Mouse (Mus musculus) right cerebral cortex, postnatal 25 days (tissue): Measurements from ENCODE around the gene Fgr.
"Not testable (repeated sequence)": the region's sequence is repeated elsewhere in the genome, so short reads cannot be mapped to it uniquely, and the experiment has no call there.

Experiments used
- DNase-seq: peaks from one replicate; pipeline ENCODE4 v3.0.0; 2022

Fgr gene

DNA sequence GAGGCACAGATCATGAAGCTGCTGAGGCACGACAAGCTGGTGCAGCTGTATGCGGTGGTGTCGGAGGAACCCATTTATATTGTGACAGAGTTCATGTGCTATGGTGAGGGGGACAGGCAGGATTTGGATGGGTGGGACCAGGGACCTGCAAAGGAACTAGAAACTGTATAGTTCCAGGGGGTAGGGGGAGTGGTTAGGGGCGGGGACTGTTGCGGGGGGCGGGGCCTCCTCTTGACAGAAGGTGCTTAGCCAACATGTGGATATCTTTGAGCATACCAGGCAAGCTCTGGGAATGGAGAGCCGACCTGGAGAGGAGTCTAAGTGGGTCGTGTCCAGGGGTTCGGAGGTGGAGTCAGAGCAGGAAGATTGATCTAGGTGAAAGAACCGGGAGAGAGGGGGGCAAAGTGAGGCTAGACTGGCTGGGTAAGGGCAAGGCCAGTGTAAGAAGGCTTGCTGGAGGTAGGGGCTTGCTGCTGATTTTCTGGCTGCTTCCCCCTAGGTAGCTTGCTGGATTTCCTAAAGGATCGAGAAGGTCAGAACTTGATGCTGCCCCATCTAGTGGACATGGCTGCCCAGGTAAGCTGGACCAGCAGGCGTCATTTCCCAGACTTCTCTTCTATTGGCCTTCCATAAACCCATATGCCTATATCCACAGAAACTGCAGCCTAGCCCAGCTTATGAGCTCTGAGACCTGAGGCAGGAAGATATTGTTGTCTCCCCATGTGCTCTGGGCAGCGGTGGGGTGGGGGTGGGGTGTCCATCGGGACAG is 23.8 kb downstream of the Fgr start:
- DNase-seq: no peak

DNA sequence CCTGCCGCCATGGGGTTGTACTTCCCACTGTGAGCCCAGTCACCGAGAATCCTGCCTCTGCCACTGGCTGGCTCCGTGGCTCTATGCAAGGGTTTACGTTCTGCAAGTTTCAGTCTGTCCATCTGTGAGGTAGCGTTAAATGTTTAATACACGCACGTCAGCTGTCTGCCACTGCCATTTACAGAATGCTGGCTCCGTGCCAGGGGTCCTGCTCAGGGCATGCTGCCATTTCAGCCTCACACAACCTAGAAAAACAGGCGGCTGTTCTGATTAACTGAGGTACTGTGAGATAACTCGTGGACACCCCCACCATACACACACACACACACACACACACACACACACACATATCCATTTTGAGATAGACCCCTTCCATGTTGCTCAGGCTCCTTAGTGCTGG is 29.0 kb downstream of the Fgr start:
- DNase-seq: no peak

DNA sequence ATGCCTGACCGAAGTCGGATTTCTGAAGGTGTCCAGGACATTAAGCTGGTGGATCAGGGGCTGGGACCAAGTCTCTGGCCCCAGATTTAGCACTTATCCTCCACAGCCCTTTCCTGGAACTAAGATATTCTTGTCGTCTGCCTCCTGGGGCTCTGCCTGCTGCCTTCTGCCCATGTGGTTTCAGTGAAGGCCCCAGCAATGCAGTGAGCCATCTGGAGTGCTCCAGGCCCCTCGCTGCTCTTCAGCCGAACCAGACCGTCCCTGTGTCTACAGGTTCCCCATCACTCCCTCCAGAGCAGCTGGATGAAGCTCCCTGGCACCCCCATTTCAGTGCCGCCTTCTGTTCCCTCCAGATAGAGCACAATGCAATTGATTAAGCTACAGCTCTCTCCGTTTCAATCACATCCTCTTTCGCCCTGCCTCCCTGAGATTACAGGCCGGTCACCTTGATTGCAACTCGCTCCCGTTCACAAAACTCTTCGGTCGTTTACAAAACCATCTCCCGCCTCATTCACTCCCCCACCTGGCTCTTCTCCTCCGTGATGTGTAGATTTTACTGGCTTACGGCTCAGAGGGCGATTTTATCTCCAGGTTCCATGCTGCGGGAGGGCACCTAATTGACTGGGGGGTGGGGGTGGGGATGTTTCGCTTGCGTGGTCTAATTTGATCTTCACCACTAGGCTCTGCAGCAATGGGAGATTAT is 29.6 kb downstream of the Fgr start:
- no peak for DNase-seq

DNA sequence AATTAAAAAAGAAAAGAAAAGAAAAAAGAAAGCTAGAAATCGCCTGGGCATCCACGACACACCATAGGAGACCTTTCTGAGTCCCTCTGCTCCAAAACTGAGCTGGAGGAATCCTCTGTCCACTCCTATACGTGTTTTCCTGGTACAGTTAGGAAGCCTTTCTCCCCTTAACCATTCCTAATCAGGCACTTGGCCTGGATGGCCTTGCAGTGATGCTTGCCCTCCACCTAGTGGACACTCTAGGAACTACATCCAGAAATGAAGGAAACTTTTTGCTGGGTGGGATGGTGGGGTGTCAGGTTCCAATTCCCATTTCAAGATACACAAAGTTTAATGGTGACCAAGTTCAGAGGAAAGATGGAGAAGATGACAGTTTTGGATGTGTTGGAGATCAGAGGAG is 31.3 kb downstream of the Fgr start:
- peak; percentile 50 for DNase-seq

DNA sequence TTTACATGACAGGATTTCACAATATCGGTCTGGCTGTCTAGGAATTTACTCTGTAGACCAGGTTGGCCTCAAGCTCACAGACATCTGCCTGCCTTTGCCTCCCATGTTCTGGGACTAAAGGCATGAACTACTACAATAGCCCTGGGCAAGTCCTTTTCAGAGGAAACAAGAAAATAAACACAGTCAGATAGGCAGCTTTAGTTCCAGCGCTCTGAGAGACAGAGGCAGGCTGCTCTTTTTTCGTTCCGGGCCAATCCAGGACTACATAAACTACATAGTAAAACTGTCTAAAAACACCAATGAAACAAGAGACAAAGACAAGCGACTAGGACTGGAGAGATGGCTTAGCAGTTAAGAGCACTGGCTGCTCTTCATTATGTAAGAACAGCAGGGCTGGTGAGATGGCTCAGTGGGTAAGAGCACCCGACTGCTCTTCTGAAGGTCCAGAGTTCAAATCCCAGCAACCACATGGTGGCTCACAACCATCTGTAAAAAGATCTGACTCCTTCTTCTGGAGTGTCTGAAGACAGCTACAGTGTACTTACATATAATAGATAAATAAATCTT is 32.1 kb downstream of the Fgr start:
- not testable (repeated sequence) for DNase-seq

DNA sequence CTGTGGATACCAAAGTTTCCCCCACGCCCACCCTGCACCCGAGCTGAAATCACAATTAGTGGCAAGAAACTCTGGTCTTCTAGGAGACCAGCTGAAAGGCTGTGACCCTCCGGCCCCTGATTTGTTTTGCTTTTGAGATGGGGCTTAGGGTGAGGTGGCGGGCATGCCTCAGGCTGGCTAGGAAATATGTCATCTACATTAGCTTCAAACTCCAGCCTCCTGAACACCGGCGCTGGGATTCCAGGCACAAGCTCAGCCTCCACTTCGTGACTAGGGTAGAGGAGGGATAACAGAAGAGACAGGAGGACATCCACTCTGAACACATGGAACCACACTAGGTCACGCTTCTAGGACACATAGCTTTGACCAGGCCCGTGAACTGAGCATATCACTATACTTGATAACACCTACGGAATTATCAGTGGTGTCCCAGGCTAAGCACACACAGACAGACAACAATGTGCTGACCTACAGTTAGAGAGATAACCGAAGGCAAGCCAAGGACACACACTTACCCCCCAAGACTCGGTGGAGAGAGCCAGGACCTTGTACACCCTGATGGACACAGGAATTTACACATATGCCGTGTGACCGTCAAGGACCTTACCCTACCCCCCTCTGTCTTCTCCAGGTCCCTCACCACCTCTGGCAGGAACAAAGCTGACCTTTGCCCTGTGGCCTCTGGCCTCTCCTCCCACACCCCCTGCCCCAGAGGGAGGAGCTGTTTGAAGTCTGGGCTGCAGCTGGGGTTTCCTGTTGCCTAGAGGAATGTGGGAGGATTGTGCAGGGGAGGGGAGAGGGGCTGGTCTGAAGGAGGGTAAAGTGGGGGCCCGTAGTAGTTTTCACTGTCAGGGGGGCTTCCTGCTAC is 33.9 kb downstream of the Fgr start:
- DNase-seq: no peak

DNA sequence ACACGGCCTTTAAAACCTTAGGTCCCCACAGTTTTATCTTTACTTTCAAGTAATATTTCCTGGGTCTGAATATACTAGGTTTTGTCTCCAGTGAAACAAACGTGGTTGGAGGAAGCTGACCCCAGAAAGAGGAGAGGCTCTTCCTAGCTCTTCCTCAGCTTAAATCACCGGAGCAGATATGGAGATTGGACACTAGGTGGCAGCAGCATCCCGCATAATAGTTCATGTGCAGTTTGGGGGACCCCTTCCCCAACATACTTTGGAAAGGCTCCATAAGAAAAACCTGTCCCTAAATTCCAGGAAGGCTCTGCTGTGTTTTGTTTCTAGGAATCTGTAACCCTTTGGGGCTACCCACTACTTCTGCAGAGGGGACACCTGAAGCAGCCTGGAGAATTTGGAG is 35.2 kb downstream of the Fgr start:
- no peak for DNase-seq

DNA sequence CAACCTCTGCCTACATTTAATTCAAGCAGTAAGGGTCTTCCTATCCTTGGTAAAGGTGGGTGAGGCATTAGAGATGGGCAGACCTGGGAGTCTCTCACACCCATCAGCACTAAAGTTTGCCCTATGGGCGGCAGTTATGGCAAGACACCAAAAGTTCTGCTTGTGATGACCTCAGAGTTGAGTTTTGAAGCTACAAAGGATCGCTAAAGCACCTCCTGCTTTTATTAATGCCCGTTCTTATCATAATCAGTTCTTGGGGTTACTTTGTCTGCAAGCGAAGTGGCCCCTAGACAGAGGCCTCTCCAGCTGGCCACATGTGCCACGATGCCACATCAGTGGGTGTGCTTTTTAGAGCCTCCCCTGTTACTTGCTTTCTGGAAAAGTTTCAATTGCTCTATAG is 35.8 kb downstream of the Fgr start:
- no peak for DNase-seq

DNA sequence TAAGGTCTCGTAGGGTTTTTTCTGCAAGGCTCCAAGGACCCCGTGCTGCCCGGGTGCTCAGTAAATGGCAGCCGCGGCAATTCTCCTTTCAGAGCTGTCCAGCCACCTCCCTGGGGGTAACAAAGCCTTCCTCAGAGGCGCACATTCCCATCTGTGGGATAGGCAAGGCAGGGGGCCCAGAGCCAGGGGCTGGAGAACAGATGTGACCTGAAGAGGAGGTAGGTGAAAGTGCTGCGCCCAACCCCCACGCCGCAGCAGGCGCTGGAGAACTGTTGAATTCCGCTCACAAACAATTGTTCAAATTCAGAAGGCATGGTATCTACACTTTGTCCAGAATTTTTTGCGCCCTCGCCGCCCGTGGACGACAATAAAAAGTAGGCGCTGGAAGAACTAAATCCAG is 36.7 kb downstream of the Fgr start:
- DNase-seq: no peak

DNA sequence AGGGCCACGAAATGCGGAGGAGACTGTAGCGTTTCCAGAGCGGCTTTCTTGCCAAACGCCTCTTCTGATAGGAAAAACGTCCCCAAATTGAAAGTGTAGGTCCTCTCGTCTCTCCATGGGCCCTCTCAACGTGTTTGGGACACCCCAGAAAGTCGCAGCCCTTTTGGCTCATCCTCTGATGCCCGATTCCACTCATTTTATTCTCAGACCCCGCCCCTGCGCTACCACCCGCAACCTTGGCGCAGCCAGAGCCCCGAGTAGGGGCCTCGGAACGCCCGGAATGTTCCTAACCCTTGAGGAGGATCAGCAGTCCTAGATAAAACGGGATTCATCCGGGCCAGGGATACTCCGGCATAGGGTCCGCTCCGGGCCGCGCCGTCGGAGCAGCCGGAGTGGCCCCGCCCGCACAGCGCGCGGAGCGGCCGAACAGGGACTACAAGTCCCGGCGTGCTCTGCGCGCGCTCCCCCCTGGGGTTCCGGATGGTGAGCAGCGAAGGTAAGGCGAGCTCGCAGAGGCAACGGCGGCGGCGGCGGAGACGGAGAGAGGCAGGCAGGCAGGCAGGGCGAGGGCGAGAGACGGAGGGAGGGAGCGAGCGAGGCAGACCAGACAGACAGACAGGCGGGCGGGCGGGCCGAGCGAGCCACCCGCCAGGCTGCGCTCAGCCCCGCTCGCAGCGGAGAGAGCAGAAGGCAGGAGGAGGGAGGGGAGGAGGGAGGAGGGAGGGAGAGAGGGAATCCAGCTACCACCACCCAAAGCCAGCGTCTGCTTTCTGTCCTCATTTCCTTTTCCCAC is 37.3 kb downstream of the Fgr start, which contains the start of gene Ahdc1:
Ahdc1 (plus strand) TSS at position 233 of the 793 bp plus-strand sequence.
- DNase-seq: peak; percentile 94

DNA sequence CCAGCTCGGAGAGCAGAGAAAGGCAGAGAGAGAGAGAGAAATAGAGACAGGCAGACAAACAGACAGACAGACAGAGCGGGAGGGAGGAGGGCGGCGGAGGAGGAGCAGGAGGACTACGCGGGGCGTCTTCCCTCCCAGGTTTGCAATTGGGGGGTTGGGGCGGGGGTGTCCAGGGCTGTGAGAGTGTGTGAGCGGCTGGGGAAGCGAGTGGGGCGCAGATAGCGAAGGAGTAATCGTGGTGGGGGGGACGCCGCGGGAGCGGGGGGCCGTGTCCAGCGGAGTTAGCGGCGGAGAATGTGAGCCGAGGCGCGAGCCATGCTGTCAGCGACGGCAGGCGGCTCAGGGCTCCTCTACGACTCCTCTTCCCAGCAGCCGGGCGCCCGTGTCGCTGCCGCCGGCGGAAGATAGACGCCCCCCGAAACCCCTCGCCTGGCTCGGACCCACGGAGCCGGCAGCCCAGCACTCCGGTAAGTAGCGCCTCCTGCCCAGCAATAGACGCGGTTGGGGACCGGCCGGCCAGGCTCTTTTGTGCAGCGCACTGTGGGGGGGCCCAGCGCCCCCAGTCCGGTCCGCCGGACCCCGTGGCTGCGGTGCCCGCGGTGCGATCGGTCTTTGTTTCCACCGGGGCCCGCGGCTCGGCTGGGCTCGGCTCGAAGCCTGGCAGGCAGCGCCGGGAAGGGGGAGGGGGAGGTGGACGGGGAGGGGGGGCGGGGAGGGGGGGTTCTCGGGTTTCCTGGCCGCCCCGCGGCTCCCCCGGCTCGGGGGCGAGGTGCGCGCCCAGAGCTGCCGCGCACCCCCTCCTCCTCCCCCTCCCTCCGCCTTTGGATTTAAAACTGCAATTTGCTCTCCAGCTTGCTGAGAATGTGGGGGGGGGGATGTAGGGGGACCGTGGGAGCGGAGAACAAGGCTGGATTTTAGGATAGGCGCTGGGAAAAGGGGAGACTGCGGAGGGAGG is 38.2 kb downstream of the Fgr start:
- DNase-seq: no peak

DNA sequence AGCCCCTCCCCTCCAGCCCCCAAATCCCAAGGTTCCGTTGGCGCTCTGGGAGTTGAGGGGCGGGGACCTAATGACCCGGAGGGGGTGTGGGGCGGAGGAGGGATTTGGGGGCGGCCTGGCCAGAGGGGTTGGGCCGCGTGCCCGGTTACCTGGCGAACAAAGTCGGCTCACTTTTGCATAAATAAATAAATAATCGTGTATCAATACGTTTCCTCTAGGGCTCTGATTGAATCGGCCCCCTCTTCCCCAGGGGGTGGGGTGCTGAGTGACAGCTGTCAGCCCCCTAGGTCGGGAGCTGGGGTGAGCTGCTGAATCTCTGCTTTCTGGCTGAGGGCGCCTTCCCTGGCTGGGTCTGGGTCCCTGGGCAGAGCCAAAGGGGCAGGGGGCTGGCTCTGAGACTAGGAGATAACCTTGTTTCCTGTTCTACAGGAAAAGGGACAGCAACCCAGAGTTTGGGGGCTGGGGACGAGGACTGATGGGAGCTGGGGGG is 38.9 kb downstream of the Fgr start:
- DNase-seq: peak; percentile 42

DNA sequence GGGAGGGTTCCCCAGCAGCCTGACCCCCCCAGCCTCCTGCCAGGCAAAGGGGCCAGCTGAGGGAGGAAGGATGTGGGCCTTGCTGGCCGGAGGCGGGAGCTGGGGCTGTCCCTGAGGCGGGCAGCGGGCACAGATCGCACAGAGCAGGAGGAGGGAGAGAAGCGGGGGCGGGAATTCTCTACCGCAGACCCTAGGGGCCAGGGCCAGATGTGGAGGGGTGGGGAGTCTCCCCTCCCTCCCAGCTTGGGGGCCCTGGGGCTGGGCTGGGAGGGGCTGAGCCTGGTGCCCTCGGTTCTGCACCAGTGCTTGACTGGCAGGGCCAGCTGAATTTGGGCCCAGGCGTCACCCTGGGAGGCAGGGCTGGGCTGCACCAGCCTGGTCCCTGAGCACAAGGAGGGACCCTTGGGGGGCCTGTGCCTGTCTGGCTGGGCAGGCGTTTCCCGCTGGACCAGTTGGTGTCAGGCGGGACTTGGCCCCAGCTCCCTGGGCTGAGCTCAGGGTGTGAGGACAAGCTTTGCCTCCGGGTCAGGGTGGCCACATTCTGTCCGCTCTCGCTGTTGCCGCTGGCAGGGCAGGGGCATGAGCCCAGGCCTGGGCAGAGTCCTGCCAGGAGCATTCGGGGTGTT is 39.5 kb downstream of the Fgr start:
- peak; percentile 57 for DNase-seq

DNA sequence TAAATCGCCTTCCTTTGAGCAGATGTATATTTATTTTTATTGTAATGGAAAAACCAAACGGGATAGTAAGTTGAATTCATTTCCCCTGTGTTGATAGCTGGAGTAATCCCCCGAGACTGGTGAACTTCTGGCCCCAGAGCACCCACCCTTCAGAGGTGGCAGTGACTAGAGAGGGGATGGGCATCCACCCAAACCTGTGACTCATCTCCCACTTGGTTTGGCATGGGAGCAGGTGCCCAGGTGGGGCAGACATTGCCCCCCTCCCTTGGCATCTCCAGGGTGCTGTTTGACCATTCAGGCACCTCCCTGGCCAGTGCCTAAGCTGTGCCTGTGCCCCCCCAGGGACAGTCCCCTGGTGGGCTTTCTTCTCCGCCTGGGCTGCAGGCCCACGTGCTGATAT is 40.2 kb downstream of the Fgr start:
- DNase-seq: no peak

DNA sequence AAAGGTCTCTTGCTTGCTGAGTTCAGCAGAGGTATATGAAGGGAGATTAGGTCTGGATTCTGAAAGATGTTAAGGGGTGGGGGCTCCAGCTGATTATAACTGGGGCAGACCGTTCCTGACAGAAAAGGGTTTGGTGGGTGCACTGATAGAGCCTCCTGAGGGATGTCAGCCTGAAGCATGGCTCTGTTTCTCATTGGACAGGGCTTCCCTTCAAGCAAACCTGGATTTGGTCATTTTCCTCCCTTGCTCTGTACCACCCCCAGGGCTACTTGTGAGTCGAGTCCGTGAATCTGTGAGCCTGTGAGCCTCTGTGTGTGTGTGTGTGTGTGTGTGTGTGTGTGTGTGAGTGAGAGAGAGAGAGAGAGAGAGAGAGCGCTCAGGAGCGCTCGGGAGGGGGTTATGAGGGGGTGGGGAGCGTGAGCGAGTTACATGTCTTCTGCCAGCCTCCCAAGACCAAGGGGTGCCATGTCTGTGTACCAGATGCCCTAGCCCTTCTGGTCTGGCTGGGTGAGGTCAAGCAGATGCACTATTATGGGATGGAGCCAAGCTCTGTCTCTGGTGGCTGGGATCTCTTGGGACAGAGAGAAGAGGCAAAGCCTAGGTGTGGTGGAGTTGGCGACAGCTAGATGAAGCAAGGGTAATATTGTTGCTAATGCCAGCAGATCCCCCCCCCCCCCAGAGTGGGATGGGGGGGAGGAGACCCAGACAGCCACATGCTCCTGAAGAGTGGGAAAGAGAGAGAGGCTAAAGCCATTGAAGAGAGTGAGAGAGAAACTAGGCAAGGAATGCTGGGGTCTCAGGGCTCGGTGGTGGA is 41.2 kb downstream of the Fgr start:
- DNase-seq: no peak

DNA sequence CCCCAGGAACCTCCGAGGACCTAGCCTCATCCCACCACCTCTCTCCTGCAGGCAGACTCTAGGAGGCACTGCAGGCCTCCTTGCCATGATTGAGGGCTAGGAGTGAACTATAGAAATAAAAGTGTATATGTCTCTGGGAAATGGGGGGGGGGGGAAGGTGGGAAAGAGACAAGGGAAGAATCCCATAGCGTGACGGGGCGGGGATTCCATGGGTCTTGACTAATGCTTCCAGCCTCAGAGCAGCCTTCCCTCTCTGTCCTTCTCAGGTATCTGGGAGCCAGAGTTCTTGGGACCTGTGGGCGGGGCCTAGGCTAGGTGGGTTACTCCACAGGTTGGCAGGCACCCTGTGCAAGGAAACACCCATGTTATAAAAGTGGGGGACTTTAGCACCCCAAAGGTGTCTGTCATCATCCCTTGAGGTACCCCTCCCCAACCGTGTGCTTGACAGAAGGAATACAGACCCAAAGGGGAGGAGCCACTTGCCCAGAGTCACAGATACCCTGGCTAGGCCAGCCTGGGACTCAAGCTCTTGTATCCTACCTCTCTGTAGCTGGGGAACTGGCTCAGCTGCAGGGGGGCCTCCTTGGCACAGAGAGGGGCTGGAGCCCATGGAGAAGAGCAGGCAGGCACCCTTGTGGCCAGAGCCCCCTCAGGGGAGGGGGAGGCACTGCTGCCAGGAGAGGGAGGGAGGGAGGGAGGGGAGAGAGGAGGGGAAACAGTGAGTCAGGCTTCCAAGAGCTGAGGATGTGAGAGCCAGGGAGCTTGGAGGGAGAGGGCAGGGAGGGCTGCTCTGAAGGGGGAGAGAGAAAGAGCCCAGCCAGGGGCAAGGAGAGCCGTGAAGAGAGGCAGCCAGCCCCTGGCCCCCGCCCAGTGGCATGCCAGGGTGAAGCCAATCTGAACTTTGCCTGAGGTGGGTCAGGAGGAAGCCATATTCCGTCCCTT is 42.1 kb downstream of the Fgr start:
- DNase-seq: no peak

DNA sequence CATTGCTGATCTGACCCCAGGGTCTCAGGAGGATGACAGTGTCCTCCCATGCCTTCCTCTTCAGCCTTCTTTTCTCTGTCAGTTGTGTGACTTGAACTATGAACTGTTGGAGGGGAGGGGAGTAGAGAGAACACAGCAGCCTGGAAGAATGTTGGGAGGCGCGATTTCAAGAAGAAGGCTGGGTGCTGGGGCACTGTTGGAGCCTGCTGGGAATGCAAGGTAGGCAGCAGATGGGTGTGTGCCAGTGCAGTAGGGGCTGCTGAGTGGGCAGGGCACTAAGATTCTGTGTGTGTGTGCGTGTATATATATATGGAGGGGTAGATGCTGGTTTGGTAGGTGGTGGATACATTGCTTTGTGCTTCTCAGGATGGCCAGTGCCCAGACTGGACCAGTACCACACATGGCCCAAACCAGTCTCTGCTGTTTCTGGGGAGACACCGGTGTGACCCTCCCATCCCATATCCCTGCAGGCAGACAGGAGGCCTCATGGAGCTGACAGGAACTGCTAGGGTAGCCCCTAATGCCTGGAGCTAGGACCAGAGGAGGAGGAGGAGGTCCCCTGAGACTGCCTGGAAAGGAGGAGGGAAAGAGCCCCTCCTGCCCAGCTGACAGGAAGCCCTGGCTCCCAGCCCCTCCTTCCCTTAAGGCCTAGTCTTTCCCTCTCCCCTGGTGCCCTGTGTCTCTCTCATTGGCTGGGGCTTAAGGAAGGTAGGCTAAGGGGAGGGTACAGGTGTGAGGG is 43.0 kb downstream of the Fgr start:
- peak; percentile 66 for DNase-seq
